Mouse (Mus musculus) left cerebral cortex, adult 6 months (tissue): ENCODE data around the gene Iars. TPM values are rescaled to one million over a fixed set of nuclear protein-coding genes. Genes with fewer than 3 reads are reported as not detected.

ENCODE experiments used
- long read RNA-seq, 2 experiments: library from polyadenylated mRNA; unstranded; transcript quantifications; one replicate each; pipeline ENCODE4 v2.0.0; 2019 to 2020
- polyA plus RNA-seq: library from polyadenylated mRNA; unstranded; fragments of <200 nt; fragmentation: Nextera tagmentation; gene quantifications from 2 replicates; pipeline ENCODE4 v1.2.3, GENCODE M21; 2021

The Iars gene
- polyA plus RNA-seq, result 9.8 and 12.3 TPM in 2 replicates
- long read RNA-seq, experiment 1, full-length matches to known transcripts, result 43 of 63 reads
- long read RNA-seq, experiment 1, partial matches to known transcripts, result 6 of 63 reads
- long read RNA-seq, experiment 1, other reads (novel, unspliced or antisense), result 14 of 63 reads
- long read RNA-seq, experiment 2, full-length matches to known transcripts, result 1 of 15 reads
- long read RNA-seq, experiment 2, partial matches to known transcripts, result 14 of 15 reads
- long read RNA-seq, experiment 2, other reads (novel, unspliced or antisense), result 0 of 15 reads

GRCm38 (mm10) chr13:49681351-49682232 lies at the start of gene Iars:
TSS of gene Iars (plus strand) at chr13:49682100.

GRCm38 (mm10) chr13:49652481-49653179 lies 29.3 kb upstream of the Iars start, which contains the start of the genes Cenpp and Nol8:
TSS of gene Cenpp (minus strand) at chr13:49652785.
TSS of gene Nol8 (plus strand) at chr13:49653078.

Other genes starting within 250 kb of the Iars start
- 0.16 and 0.35 TPM in 2 replicates for gene Tes3-ps, start 188.8 kb upstream of the Iars start, polyA plus RNA-seq
- 1.3 TPM in 2 replicates for gene Ecm2, start 177.3 kb upstream of the Iars start, polyA plus RNA-seq
- 0.16 and 0.47 TPM in 2 replicates for gene Aspn, start 137.7 kb upstream of the Iars start, polyA plus RNA-seq
- 0.99 and 1.4 TPM in 2 replicates for gene Omd, start 99.6 kb upstream of the Iars start, polyA plus RNA-seq
- gene Ogn, start 74.1 kb upstream of the Iars start, polyA plus RNA-seq, result 3.5 and 4.7 TPM in 2 replicates
- gene Cenpp, start 29.3 kb upstream of the Iars start, polyA plus RNA-seq, result 1.2 TPM in 2 replicates
- gene Nol8, start 29.0 kb upstream of the Iars start, polyA plus RNA-seq, result 11.0 and 11.2 TPM in 2 replicates
- not detected in 2 replicates for gene Gm30302, start 116.9 kb downstream of the Iars start, polyA plus RNA-seq